Mouse (Mus musculus) small intestine, adult 2 months (tissue): Measurements from ENCODE around the gene G430095P16Rik. TPM values are rescaled to one million over a fixed set of nuclear protein-coding genes. Genes with fewer than 3 reads are reported as not detected.

ENCODE experiments used
- H3K27ac ChIP-seq: fragments of 200-500 bp; 2 replicates; pipeline ENCODE4 v1.5.1; 2012; ENCODE audit warnings: low read depth, low read length, control low read depth, inconsistent platforms; ENCODE audit not compliant: insufficient read depth
- H3K27me3 ChIP-seq: fragments of 200-500 bp; 2 replicates; pipeline ENCODE4 v1.6.1; 2012; ENCODE audit warnings: mild to moderate bottlenecking, moderate library complexity, low read length, inconsistent platforms; ENCODE audit not compliant: control insufficient read depth, insufficient read depth
- H3K36me3 ChIP-seq: fragments of 200-500 bp; 2 replicates; pipeline ENCODE4 v1.6.1; 2012; ENCODE audit warnings: mild to moderate bottlenecking, low read length, control low read depth, inconsistent platforms; ENCODE audit not compliant: control insufficient read depth, insufficient read depth
- H3K4me1 ChIP-seq: fragments of 200-500 bp; 2 replicates; pipeline ENCODE4 v1.6.1; 2012; ENCODE audit warnings: low read length, inconsistent platforms, mixed read lengths; ENCODE audit not compliant: control insufficient read depth, insufficient read depth, insufficient read length
- H3K4me3 ChIP-seq: fragments of 200-500 bp; 2 replicates; pipeline ENCODE4 v1.5.1; 2012; ENCODE audit warnings: low read depth, mild to moderate bottlenecking, control low read depth, inconsistent platforms, low read length, moderate library complexity
- CTCF ChIP-seq: fragments of 200-500 bp; IDR thresholded peaks from 2 replicates; pipeline ENCODE4 v1.5.1; 2012; ENCODE audit warnings: low read depth, mild to moderate bottlenecking, control low read depth, inconsistent platforms, low read length, moderate library complexity, mixed read lengths; ENCODE audit not compliant: insufficient replicate concordance, insufficient read length; ENCODE audit errors: extremely low read depth
- POLR2A ChIP-seq: fragments of 200-500 bp; IDR thresholded peaks from 2 replicates; pipeline ENCODE4 v1.6.1; 2012; ENCODE audit warnings: low read depth, mild to moderate bottlenecking, control low read depth, inconsistent platforms, low read length, moderate library complexity
- WGBS: fragments of 180-500 bp; shearing (Covaris S2); methylation state at CpG from one replicate; pipeline ENCODE4 v1.1.7; 2018; 5-methylcytosine and 5-hydroxymethylcytosine counted together
- polyA plus RNA-seq: library from polyadenylated mRNA; depleted of rRNA; stranded (reverse); fragments of >200 nt; gene quantifications from 2 replicates; pipeline ENCODE4 v1.2.3, GENCODE M21; 2012

The G430095P16Rik gene
- polyA plus RNA-seq, 1 experiment = 0.30 TPM

- no peaks in the 10 kb centered on the region for H3K27me3 ChIP-seq
- 45% methylated on average over 7 of the region's 7 CpGs for WGBS
- H3K4me1 ChIP-seq = no peaks in the 10 kb centered on the region; the same call in 1 of the 2 replicates
- H3K27ac ChIP-seq = no peak overlapping the region
- H3K4me3 ChIP-seq = no peak overlapping the region
- H3K36me3 ChIP-seq = no peaks in the 10 kb centered on the region
- no peak for TF ChIP-seq POLR2A
- peak; percentile 54; the same call in 1 of the 2 replicates for TF ChIP-seq CTCF
Measured at GRCm38 (mm10) chr8:84759126-84759525, 36.3 kb downstream of the G430095P16Rik start.

- Histone ChIP-seq H3K4me1 (no peaks in the 10 kb centered on the region; the same call in 1 of the 2 replicates), H3K27ac (no peak overlapping the region), H3K4me3 (no peak overlapping the region), H3K36me3 (no peaks in the 10 kb centered on the region), H3K27me3 (no peaks in the 10 kb centered on the region)
- TF ChIP-seq CTCF (no peak), POLR2A (no peak)
- 90% methylated on average over 10 of the region's 10 CpGs for WGBS
Measured at GRCm38 (mm10) chr8:84759718-84760117, 36.9 kb downstream of the G430095P16Rik start.

- no peaks in the 10 kb centered on the region for H3K36me3 ChIP-seq
- H3K27me3 ChIP-seq = no peaks in the 10 kb centered on the region
- no peak overlapping the region for H3K27ac ChIP-seq
- WGBS = 86% methylated on average over 7 of the region's 7 CpGs
- TF ChIP-seq POLR2A (no peak), CTCF (no peak)
- H3K4me3 ChIP-seq = no peak overlapping the region
- no peaks in the 10 kb centered on the region; the same call in 1 of the 2 replicates for H3K4me1 ChIP-seq
Measured at GRCm38 (mm10) chr8:84760405-84760805, 37.6 kb downstream of the G430095P16Rik start.

- Histone ChIP-seq H3K4me1 (no peaks in the 10 kb centered on the region; the same call in 1 of the 2 replicates), H3K4me3 (no peak overlapping the region), H3K36me3 (no peaks in the 10 kb centered on the region), H3K27ac (no peak overlapping the region), H3K27me3 (no peaks in the 10 kb centered on the region)
- TF ChIP-seq POLR2A = no peak
- TF ChIP-seq CTCF = no peak
- WGBS = 80% methylated on average over 2 of the region's 2 CpGs
Measured at GRCm38 (mm10) chr8:84760901-84761300, 38.1 kb downstream of the G430095P16Rik start.

GRCm38 (mm10) chr8:84764100-84764499 lies 41.3 kb downstream of the G430095P16Rik start:
- Histone ChIP-seq H3K36me3 (peaks cover 8% of the 10 kb centered on the region), H3K4me1 (no peaks in the 10 kb centered on the region; the same call in 1 of the 2 replicates), H3K27me3 (no peaks in the 10 kb centered on the region), H3K4me3 (no peak overlapping the region), H3K27ac (no peak overlapping the region)
- TF ChIP-seq CTCF (no peak), POLR2A (no peak)
- 28% methylated on average over 4 of the region's 4 CpGs for WGBS

GRCm38 (mm10) chr8:84764870-84765495 lies 42.2 kb downstream of the G430095P16Rik start:
- TF ChIP-seq POLR2A = no peak
- no peak for TF ChIP-seq CTCF
- no peak overlapping the region for H3K4me3 ChIP-seq
- H3K27me3 ChIP-seq = no peaks in the 10 kb centered on the region
- WGBS = 91% methylated on average over 17 of the region's 17 CpGs
- no peak overlapping the region for H3K27ac ChIP-seq
- H3K4me1 ChIP-seq = peaks cover under 1% of the 10 kb centered on the region; the same call in 1 of the 2 replicates
- H3K36me3 ChIP-seq = peaks cover 8% of the 10 kb centered on the region

DNA sequence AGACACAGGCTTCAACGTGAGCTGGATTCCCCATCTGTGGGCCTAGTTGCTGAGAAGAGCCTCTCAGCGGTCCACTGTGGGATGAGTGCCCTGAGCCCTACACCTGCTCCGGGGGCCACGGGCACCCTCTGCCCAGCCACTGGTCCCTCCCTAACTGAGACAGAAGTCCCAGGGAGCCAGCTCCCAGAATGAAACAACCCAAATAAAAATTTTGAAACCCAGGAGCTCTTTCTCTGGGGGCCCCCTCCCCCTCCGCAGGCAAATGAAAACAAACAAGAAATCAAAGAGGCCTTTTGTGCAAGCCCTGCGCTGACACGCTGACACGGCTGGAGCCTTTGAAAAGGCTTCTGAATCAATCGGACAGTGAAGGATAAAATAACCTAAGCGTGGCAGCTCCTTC lies 42.8 kb downstream of the G430095P16Rik start:
- no peak overlapping the region for H3K27ac ChIP-seq

More for the DNA sequence above, 42.8 kb downstream of the G430095P16Rik start:
- H3K4me1 ChIP-seq = peaks cover 2% of the 10 kb centered on the region; the same call in 1 of the 2 replicates
- TF ChIP-seq CTCF = no peak
- peaks cover 8% of the 10 kb centered on the region for H3K36me3 ChIP-seq
- 77% methylated on average over 10 of the region's 10 CpGs for WGBS
- H3K27me3 ChIP-seq = no peaks in the 10 kb centered on the region
- no peak overlapping the region for H3K4me3 ChIP-seq
